Mouse (Mus musculus) left cerebral cortex, adult 11 months (tissue): ENCODE results near the gene Hand1.
"Not testable (repeated sequence)": the region's sequence is repeated elsewhere in the genome, so short reads cannot be mapped to it uniquely, and the experiment has no call there.

Source experiments
- DNase-seq: peaks from one replicate; pipeline ENCODE4 v3.0.0; 2022; ENCODE audit warnings: low spot score

Hand1 gene

GRCm38 (mm10) chr11:57832552-57833201, at the start of gene Hand1:
Hand1 (minus strand) TSS chr11:57832818.
- DNase-seq: no peak

- no peak for DNase-seq
These were observed 43.5 kb upstream of the Hand1 start for GRCm38 (mm10) chr11:57876157-57876556.

- no peak for DNase-seq
These were observed 40.4 kb upstream of the Hand1 start for GRCm38 (mm10) chr11:57873014-57873413.

- no peak for DNase-seq
These were observed 36.3 kb upstream of the Hand1 start for GRCm38 (mm10) chr11:57868753-57869460.

GRCm38 (mm10) chr11:57866466-57866865, 33.8 kb upstream of the Hand1 start:
- DNase-seq: no peak

GRCm38 (mm10) chr11:57864577-57864976, 32.0 kb upstream of the Hand1 start:
- no peak for DNase-seq

- no peak for DNase-seq
These were observed 29.5 kb upstream of the Hand1 start for GRCm38 (mm10) chr11:57862088-57862487.

- no peak for DNase-seq
These were observed 25.1 kb upstream of the Hand1 start for GRCm38 (mm10) chr11:57857709-57858108.

GRCm38 (mm10) chr11:57853571-57853970, 21.0 kb upstream of the Hand1 start:
- no peak for DNase-seq

GRCm38 (mm10) chr11:57850931-57851330, 18.3 kb upstream of the Hand1 start:
- no peak for DNase-seq

- DNase-seq: no peak
These were observed 17.7 kb upstream of the Hand1 start for GRCm38 (mm10) chr11:57850298-57850697.

GRCm38 (mm10) chr11:57847396-57847795, 14.8 kb upstream of the Hand1 start:
- DNase-seq: no peak

- not testable (repeated sequence) for DNase-seq
These were observed 14.1 kb upstream of the Hand1 start for GRCm38 (mm10) chr11:57846421-57847363.

GRCm38 (mm10) chr11:57841391-57841790, 8.8 kb upstream of the Hand1 start:
- no peak for DNase-seq

- no peak for DNase-seq
These were observed 8.4 kb upstream of the Hand1 start for GRCm38 (mm10) chr11:57840986-57841385.

GRCm38 (mm10) chr11:57837861-57838680, 5.5 kb upstream of the Hand1 start:
- no peak for DNase-seq

- DNase-seq: no peak
These were observed 4.5 kb upstream of the Hand1 start for GRCm38 (mm10) chr11:57836872-57837680.

- DNase-seq: no peak
These were observed 3.8 kb upstream of the Hand1 start for GRCm38 (mm10) chr11:57836401-57836800.

- no peak for DNase-seq
These were observed 3.3 kb upstream of the Hand1 start for GRCm38 (mm10) chr11:57835931-57836330.

- no peak for DNase-seq
These were observed 2.7 kb upstream of the Hand1 start for GRCm38 (mm10) chr11:57835331-57835730.

- DNase-seq: no peak
These were observed 1.4 kb upstream of the Hand1 start for GRCm38 (mm10) chr11:57834031-57834430.
